Mouse (Mus musculus) gastrocnemius, adult 18-20 months (tissue): ENCODE results near the gene Zcchc14. TPM values are rescaled to one million over a fixed set of nuclear protein-coding genes. Genes with fewer than 3 reads are reported as not detected.

Experiments
- DNase-seq: peaks from one replicate; pipeline ENCODE4 v3.0.0; 2021; ENCODE audit warnings: low spot score
- total RNA-seq, 2 experiments: library from RNA; stranded (reverse); gene quantifications; 2 replicates each; pipeline ENCODE4 v1.2.3; 2021

The Zcchc14 gene
- total RNA-seq, 2 experiments from 2014 or later: 15.6 to 17.1 TPM

- no peak for DNase-seq
Observed at GRCm38 (mm10) chr8:121557746-121558145, 95.0 kb downstream of the Zcchc14 start.

GRCm38 (mm10) chr8:121553831-121554475, 98.7 kb downstream of the Zcchc14 start:
- no peak for DNase-seq

GRCm38 (mm10) chr8:121552506-121552905, 100.2 kb downstream of the Zcchc14 start:
- DNase-seq: no peak

- DNase-seq: peak; percentile 88
Observed at GRCm38 (mm10) chr8:121551065-121551985, 101.4 kb downstream of the Zcchc14 start.

- no peak for DNase-seq
Observed at GRCm38 (mm10) chr8:121550056-121550455, 102.6 kb downstream of the Zcchc14 start.

Other genes with a start within 250 kb of the Zcchc14 start
- not detected for gene 1700018B08Rik, start 108.6 kb downstream of the Zcchc14 start, total RNA-seq
- gene Fbxo31, start 74.1 kb downstream of the Zcchc14 start, total RNA-seq: 100 to 1,000 TPM; 130 to 173 TPM
- 100 to 1,000 TPM; 167 to 182 TPM for gene Map1lc3b, start 62.5 kb downstream of the Zcchc14 start, total RNA-seq
- under 1 TPM in 1 of 2 experiments, not detected in 1; 0.07 TPM for gene Jph3, start 76.7 kb upstream of the Zcchc14 start, total RNA-seq
- 10 to 100 TPM in 1 of 2 experiments, 1 to 10 TPM in 1; 9.4 to 10.7 TPM for gene Klhdc4, start 176.7 kb upstream of the Zcchc14 start, total RNA-seq